Mouse (Mus musculus): Measurements from ENCODE around the gene Zfp974. TPM values are rescaled to one million over a fixed set of nuclear protein-coding genes. Genes with fewer than 3 reads are reported as not detected.
"Not testable (repeated sequence)": the region's sequence is repeated elsewhere in the genome, so short reads cannot be mapped to it uniquely, and the experiment has no call there.

The Zfp974 gene
- 6.7 and 12.8 TPM in 2 replicates for polyA plus RNA-seq (2016; fragmentation: Nextera tagmentation; extraction: Ambion mirVana)

DNA sequence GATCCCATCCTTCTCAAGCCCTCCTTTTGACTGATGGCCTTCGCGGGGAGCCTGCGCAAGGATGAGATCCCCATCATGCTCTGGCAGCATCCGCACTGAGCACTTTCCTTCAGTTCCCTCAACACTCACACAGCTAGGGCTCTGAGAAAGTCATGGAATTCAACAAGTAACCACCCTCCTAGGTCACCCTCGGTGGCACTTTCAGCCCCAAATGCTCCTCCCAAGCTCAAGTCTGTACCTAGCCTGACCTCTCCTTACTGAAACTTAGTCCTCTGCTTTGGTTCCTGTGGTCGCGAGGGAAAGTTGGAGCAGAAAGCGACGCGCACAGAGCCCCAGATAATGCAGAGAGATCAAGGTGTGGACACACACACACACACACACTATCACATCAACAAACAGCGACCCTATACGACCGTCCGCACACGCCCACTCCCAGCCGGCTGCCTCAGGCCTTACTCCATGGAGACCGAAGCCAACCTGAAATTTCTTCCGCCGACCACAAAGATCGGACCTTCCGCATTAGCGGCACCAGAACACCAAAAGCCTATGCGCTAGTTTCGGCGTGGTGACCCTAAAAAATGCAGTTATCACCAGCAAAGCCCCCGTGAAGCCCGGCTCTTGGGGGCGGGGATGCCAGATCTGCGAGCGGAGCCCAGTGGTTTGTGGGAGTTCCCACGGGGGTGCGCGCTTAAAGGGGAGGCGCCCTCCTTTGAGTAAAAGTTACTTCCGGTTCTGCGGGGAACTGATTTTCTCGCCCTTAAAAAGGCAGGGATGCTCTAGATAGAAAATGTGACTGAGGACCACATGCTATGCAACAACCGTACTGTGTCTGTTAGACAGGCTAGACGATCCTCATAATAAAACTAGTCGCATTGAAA lies at the start of gene Zfp974:
TSS of gene Zfp974 (minus strand) at position 643 of the 878 bp plus-strand sequence.
- H3K4me3 ChIP-seq, result peak within 1 kb of the TSS; percentile 78
- peaks cover 11% of the 10 kb centered on the region for H3K4me1 ChIP-seq
- H3K36me3 ChIP-seq, result peaks cover 12% of the 10 kb centered on the region
- WGBS, result 6% methylated on average over 40 of the region's 40 CpGs
- H3K27me3 ChIP-seq (ENCODE audit: low read depth, poor library complexity, severe bottlenecking), result no peaks in the 10 kb centered on the region
- peak within 1 kb of the TSS; percentile 85 for H3K27ac ChIP-seq
- no peaks in the 10 kb centered on the region for H3K9me3 ChIP-seq (replicated peaks)
- peak; percentile 76 for DNase-seq (ENCODE audit: low spot score)

DNA sequence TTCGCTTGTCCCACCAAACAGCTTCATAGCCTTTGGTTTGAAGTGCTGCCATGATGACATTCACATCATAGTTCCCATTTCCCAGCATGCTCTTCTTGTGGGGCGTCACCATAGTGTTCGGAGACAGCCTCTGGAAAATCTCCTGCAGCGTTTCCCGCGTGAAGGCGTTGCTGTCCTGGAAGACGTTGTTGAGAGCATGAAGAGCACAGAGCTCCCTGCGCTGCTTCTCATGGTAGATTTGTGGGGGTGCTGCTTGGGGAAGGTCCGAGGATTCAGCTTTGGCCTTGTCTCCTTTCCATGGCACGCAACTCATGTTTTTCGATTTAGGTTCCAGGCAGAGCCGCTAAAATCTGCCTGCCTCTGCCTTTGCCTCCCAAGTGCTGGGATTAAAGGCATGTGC lies 20.2 kb upstream of the Zfp974 start:
- H3K27ac ChIP-seq; DNase-seq (ENCODE audit: low spot score); H3K36me3 ChIP-seq; H3K27me3 ChIP-seq (ENCODE audit: low read depth, poor library complexity, severe bottlenecking); H3K4me3 ChIP-seq; H3K4me1 ChIP-seq; H3K9me3 ChIP-seq (replicated peaks): not testable (repeated sequence)
- 91% methylated on average over 13 of the region's 13 CpGs for WGBS

DNA sequence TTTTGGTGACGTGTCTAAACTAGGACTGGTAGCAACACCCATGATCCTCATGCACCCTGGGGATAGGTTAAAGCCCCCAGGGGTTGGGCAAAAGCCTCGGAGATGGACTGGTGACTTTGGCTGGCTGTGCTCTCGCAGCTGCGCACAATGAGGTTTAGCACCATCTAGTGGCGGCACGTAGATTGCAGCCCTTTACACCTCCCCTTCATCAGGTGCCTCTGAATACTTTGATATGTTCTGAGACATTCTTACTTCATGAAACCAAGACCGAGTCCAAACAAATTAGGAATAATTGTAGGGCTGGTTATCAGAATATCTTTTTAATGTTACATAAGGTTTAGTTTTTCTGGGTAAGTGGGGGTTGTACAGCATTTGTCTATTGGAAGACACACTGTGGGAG lies 12.6 kb upstream of the Zfp974 start:
- WGBS, result 57% methylated on average over 6 of the region's 7 CpGs
- not testable (repeated sequence) for H3K27ac ChIP-seq, H3K4me3 ChIP-seq

DNA sequence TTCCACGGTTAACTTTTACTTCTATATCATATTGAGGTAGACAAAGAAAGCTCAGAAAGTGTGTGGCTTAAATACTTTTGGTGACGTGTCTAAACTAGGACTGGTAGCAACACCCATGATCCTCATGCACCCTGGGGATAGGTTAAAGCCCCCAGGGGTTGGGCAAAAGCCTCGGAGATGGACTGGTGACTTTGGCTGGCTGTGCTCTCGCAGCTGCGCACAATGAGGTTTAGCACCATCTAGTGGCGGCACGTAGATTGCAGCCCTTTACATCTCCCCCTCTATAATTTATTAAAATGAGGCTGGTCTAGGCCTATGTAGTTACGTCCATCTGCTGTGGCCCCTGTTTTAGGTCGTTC lies 4.5 kb upstream of the Zfp974 start:
- H3K27me3 ChIP-seq (ENCODE audit: low read depth, poor library complexity, severe bottlenecking); DNase-seq (ENCODE audit: low spot score); H3K4me1 ChIP-seq; H3K27ac ChIP-seq; H3K9me3 ChIP-seq (replicated peaks); H3K4me3 ChIP-seq; H3K36me3 ChIP-seq: not testable (repeated sequence)
- WGBS, result 29% methylated on average over 1 of the region's 9 CpGs

More for the DNA sequence above, 12.6 kb upstream of the Zfp974 start:
- peak; percentile 17 for DNase-seq (ENCODE audit: low spot score)
- not testable (repeated sequence) for H3K9me3 ChIP-seq (replicated peaks); H3K36me3 ChIP-seq; H3K27me3 ChIP-seq (ENCODE audit: low read depth, poor library complexity, severe bottlenecking); H3K4me1 ChIP-seq

DNA sequence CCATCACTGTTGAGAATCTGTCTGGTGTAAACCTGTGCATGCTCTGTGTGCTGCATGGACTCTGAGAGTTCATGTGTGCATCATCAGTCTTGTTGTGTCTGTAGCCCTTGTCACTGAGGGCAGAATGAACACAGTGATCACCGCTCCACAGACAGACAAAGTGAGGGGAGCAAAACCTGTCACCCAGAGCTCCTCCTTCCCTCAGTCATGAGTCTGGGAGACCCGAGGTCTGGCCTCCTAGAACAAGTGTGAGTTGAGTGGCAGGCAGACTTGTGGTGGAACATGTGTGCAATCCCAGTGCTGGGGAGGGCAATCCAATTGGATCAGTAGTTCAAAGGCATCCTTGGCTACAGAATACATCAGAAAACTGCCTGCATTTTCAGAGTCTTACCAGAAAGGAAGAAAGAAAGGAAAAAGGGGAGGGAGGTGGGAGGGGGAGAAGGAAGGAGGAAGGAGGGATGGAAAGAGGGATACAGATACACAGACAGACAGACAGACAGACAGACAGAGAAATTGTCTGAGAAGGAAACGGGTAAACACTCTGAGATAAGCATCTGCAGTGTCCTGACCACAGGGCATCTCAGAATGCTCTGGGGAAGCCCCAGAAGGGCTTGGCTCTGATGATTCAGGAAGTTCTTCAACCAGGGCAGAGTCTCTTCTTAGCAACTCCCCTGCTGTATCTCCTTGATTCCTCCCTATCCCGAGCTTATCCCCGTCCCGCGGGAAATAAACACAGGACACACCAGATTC lies 4.0 kb upstream of the Zfp974 start:
- Histone ChIP-seq H3K27ac (no peak overlapping the region), H3K4me1 (peaks cover 10% of the 10 kb centered on the region), H3K27me3 (ENCODE audit: low read depth, poor library complexity, severe bottlenecking) (no peaks in the 10 kb centered on the region), H3K4me3 (peak overlapping the region; percentile 20; the same call in 1 of the 2 replicates), H3K9me3 (replicated peaks) (no peaks in the 10 kb centered on the region), H3K36me3 (no peaks in the 10 kb centered on the region)
- no peak for DNase-seq (ENCODE audit: low spot score)
- 32% methylated on average over 7 of the region's 7 CpGs for WGBS

DNA sequence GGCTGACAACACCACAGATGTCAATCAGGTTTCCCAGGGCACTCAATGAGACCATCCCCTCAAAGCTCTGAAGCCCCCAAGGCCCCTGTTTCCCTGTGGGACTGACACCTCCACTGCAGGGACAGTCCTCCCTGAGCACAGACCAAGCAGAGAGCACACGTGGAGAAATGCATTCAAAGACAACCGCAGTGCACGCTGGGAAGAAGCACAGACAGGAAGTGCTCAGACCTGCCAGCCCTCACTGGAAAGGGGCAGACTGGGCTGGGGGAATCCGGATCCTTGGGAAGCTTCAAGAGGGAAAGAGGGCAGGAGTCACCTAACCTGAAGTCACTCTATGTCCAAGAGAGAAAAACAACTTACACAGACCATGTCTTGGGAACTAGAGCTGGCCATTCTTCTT lies 2.2 kb downstream of the Zfp974 start:
- H3K9me3 ChIP-seq (replicated peaks); H3K27me3 ChIP-seq (ENCODE audit: low read depth, poor library complexity, severe bottlenecking); DNase-seq (ENCODE audit: low spot score); H3K4me3 ChIP-seq; H3K27ac ChIP-seq; H3K4me1 ChIP-seq: not testable (repeated sequence)
- 44% methylated on average over 4 of the region's 4 CpGs for WGBS
- H3K36me3 ChIP-seq, result peaks cover 14% of the 10 kb centered on the region

DNA sequence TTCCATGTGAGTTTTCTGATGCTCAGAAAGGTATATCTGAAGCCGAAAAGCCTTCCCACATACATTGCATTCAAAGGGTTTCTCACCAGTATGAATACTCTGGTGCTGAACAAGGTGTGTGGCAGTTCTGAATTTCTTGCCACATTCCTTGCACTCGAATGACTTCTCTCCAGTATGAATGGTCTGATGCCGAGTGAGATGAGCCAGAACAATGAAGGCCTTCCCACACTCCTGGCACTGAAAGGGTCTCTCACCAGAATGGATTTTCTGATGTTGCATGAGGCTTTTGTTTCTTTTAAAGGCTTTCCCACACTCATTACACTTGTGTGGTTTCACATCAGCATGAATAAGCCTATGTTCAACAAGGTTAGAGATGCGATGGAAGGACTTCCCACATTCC lies 18.3 kb downstream of the Zfp974 start:
- DNase-seq (ENCODE audit: low spot score); H3K4me1 ChIP-seq; H3K9me3 ChIP-seq (replicated peaks); H3K4me3 ChIP-seq; H3K27ac ChIP-seq; H3K27me3 ChIP-seq (ENCODE audit: low read depth, poor library complexity, severe bottlenecking): not testable (repeated sequence)
- H3K36me3 ChIP-seq, result peaks cover 34% of the 10 kb centered on the region
- WGBS, result 89% methylated on average over 3 of the region's 4 CpGs

DNA sequence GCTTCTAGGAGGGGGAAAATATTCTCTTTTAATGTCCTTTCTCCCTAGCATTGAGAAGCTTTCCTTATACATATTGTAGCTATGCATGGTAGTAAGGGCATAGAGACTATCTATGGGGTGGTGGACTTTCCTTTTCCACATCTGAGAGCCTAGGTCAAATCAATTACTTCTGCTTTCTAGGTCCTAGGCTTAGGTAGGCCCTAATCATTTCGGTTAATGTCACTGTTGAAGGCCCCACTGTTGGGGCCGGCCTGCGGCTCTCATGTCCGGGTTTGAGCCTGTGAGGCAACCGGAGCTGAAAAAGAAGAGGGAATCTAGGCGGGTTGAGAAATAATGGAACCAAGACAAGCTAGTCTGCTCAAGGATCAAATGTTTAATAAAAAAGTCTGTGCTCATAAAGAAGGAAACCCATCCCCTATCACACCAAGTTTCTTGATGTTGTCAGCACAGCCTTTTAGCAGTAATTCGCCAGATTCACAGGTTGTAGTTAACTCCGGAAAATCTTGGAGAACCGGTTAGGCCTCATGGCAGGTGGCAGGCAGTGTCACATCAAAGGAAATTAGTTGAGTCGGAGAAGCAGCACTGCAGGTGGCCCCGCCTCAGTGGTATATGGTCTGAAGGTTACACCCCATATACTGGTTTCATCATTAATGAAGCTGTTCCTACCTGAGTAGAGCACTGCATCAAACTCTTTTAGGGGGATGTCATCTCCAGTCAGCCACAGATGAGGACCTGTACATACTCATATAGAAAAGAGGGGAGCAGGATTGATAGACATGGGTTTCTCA lies 24.0 kb downstream of the Zfp974 start:
- H3K27me3 ChIP-seq (ENCODE audit: low read depth, poor library complexity, severe bottlenecking), result no peaks in the 10 kb centered on the region
- H3K36me3 ChIP-seq, result peaks cover 8% of the 10 kb centered on the region
- 64% methylated on average over 11 of the region's 11 CpGs for WGBS
- no peak for DNase-seq (ENCODE audit: low spot score)
- no peak overlapping the region for H3K27ac ChIP-seq
- no peaks in the 10 kb centered on the region for H3K4me1 ChIP-seq
- no peaks in the 10 kb centered on the region for H3K9me3 ChIP-seq (replicated peaks)
- H3K4me3 ChIP-seq, result no peak overlapping the region

DNA sequence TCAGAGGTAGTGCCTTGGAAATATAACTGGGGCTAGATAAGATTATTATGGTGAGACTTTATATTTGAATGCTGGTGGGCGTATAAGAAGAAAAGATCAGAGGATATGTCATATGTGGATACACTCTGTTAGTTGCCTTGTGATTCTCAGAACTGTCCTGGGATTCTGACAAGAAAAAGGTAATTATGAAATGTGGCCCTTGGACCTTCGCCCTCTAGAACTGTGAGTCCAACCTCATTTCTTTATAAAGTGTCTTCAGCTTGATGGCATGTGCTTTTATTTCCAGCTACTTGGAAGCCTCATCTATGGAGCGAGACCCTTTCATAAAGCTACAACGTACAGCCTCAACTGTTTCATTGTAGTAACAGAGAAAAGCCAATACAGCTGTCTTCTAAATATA lies 28.7 kb downstream of the Zfp974 start:
- Histone ChIP-seq H3K27ac (no peak overlapping the region), H3K4me1 (no peaks in the 10 kb centered on the region), H3K27me3 (ENCODE audit: low read depth, poor library complexity, severe bottlenecking) (no peaks in the 10 kb centered on the region), H3K4me3 (no peak overlapping the region), H3K36me3 (no peaks in the 10 kb centered on the region), H3K9me3 (replicated peaks) (no peaks in the 10 kb centered on the region)
- no peak for DNase-seq (ENCODE audit: low spot score)
- 93% methylated on average over 4 of the region's 4 CpGs for WGBS

DNA sequence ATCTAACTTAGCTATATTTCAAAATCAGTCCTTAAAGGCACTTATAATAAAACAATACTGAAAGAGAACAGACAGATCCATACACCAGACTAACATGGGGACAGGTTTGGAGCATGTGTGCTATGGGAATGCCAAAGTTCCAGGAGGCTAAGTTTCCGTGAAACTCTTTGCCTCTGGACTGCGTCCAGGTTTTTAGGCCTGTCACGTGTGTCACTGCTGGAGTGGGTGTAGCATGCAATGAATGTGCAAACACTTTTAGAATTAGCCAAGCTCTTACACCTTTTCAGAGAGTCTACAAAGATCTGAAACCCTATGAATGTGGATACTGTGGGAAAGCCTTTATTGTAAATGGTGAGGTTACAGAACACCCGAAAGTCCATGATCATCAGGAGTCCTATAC lies 47.5 kb downstream of the Zfp974 start:
- no peak for DNase-seq (ENCODE audit: low spot score)
- Histone ChIP-seq H3K4me3 (no peak overlapping the region), H3K27me3 (ENCODE audit: low read depth, poor library complexity, severe bottlenecking) (no peaks in the 10 kb centered on the region), H3K36me3 (peaks cover 67% of the 10 kb centered on the region), H3K4me1 (no peaks in the 10 kb centered on the region), H3K9me3 (replicated peaks) (no peaks in the 10 kb centered on the region; the same call in 1 of the 2 replicates), H3K27ac (no peak overlapping the region)
- 95% methylated on average over 4 of the region's 4 CpGs for WGBS

DNA sequence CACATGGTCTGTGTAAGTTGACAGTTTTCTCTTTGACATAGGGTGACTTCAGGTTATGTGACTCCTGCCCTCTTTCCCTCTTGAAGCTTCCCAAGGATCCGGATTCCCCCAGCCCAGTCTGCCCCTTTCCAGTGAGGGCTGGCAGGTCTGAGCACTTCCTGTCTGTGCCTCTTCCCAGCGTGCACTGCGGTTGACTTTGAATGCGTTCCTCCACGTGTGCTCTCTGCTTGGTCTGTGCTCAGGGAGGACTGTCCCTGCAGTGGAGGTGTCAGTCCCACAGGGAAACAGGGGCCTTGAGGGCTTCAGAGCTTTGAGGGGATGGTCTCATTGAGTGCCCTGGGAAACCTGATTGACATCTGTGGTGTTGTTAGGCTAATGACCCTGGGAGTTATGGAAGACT lies 66.7 kb downstream of the Zfp974 start:
- WGBS, result 91% methylated on average over 5 of the region's 5 CpGs
- not testable (repeated sequence) for H3K9me3 ChIP-seq (replicated peaks)

DNA sequence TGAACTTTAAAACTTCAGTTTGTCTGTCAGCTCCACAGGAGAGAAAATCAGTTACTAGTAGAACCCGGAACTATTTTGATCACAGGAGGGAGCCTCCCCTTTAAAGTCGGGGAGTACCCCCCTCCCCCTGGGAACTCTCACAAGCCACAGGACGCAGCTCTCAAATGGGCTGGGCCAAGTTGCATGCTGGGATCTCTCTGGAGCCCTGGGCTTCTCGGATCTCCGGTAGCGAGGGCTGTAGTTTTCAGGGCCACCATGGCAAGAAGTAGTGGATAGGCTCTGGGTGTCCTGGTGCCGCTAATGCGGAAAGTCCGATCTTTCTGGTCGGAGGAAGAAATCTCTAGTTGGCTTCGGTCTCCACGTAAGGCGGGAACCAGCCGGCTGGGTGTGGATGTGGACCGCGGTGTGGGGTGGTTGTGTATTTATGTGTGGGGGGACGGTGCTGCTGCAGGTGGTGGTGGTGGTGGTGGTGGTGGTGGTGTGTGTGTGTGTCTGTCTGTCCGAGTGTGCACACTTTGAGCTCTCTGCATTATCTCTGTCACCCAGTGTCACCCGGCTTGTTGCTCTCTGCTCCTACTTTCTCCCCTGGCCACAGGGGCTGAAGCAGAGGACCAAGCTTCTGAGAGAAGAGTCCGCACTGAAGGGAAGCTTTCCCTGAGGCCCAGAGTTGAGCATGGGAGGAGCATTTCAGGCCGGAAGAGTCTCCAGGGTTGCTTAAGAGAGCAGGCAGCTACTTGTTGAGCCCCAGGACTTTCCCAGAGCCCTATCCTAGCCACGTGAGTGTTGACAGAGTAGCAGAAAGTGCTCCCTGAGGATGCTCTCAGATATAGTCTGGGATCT lies 68.6 kb downstream of the Zfp974 start:
- Histone ChIP-seq H3K4me1 (peaks cover 14% of the 10 kb centered on the region), H3K9me3 (replicated peaks) (no peaks in the 10 kb centered on the region)
- whole genome bisulfite sequencing, result under 1% methylated on average over 22 of the region's 22 CpGs

More for the DNA sequence above, 66.7 kb downstream of the Zfp974 start:
- H3K27ac ChIP-seq; H3K4me3 ChIP-seq; DNase-seq (ENCODE audit: low spot score); H3K27me3 ChIP-seq (ENCODE audit: low read depth, poor library complexity, severe bottlenecking): not testable (repeated sequence)
- peaks cover 37% of the 10 kb centered on the region for H3K36me3 ChIP-seq
- H3K4me1 ChIP-seq, result peaks cover 14% of the 10 kb centered on the region

More for the DNA sequence above, 68.6 kb downstream of the Zfp974 start:
- no peaks in the 10 kb centered on the region for H3K27me3 ChIP-seq (ENCODE audit: low read depth, poor library complexity, severe bottlenecking)
- peak overlapping the region; percentile 86 for H3K27ac ChIP-seq
- peaks cover 29% of the 10 kb centered on the region for H3K36me3 ChIP-seq
- peak overlapping the region; percentile 69 for H3K4me3 ChIP-seq
- peak; percentile 67 for DNase-seq (ENCODE audit: low spot score)
